Mouse (Mus musculus): ENCODE results near the gene Csrp2. TPM values are rescaled to one million over a fixed set of nuclear protein-coding genes. Genes with fewer than 3 reads are reported as not detected.

Csrp2 gene
- polyA plus RNA-seq, 1 experiment from 2014 or later: 179 TPM

GRCm38 (mm10) chr10:110938361-110938760 lies 18.8 kb downstream of the Csrp2 start:
- no peak overlapping the region for H3K4me3 ChIP-seq
- H3K36me3 ChIP-seq: peaks cover 83% of the 10 kb centered on the region
- DNase-seq (ENCODE audit: low spot score): no peak
- 91% methylated on average over 7 of the region's 7 CpGs for WGBS
- H3K4me1 ChIP-seq: no peaks in the 10 kb centered on the region
- no peaks in the 10 kb centered on the region for H3K27me3 ChIP-seq (ENCODE audit: low read depth, poor library complexity, severe bottlenecking)
- H3K27ac ChIP-seq: no peak overlapping the region
- no peaks in the 10 kb centered on the region for H3K9me3 ChIP-seq (replicated peaks)

- no peaks in the 10 kb centered on the region for H3K4me1 ChIP-seq
- no peak overlapping the region for H3K4me3 ChIP-seq
- no peak for DNase-seq (ENCODE audit: low spot score)
- H3K9me3 ChIP-seq (replicated peaks): no peaks in the 10 kb centered on the region
- no peaks in the 10 kb centered on the region for H3K27me3 ChIP-seq (ENCODE audit: low read depth, poor library complexity, severe bottlenecking)
- H3K27ac ChIP-seq: no peak overlapping the region
- H3K36me3 ChIP-seq: peaks cover 90% of the 10 kb centered on the region
- WGBS: 89% methylated on average over 19 of the region's 19 CpGs
Observed at GRCm38 (mm10) chr10:110938841-110939549, 19.4 kb downstream of the Csrp2 start.

- H3K36me3 ChIP-seq: peaks cover 92% of the 10 kb centered on the region
Observed at GRCm38 (mm10) chr10:110939717-110940116, 20.1 kb downstream of the Csrp2 start.

GRCm38 (mm10) chr10:110940740-110941398 lies 21.3 kb downstream of the Csrp2 start:
- peaks cover 94% of the 10 kb centered on the region for H3K36me3 ChIP-seq
- DNase-seq (ENCODE audit: low spot score): no peak
- H3K9me3 ChIP-seq (replicated peaks): no peaks in the 10 kb centered on the region
- H3K4me1 ChIP-seq: no peaks in the 10 kb centered on the region
- 89% methylated on average over 13 of the region's 13 CpGs for WGBS
- no peak overlapping the region for H3K27ac ChIP-seq
- no peaks in the 10 kb centered on the region for H3K27me3 ChIP-seq (ENCODE audit: low read depth, poor library complexity, severe bottlenecking)
- H3K4me3 ChIP-seq: no peak overlapping the region

More at GRCm38 (mm10) chr10:110939717-110940116, 20.1 kb downstream of the Csrp2 start:
- no peaks in the 10 kb centered on the region for H3K4me1 ChIP-seq
- no peak overlapping the region for H3K27ac ChIP-seq
- H3K4me3 ChIP-seq: no peak overlapping the region
- H3K27me3 ChIP-seq (ENCODE audit: low read depth, poor library complexity, severe bottlenecking): no peaks in the 10 kb centered on the region
- H3K9me3 ChIP-seq (replicated peaks): no peaks in the 10 kb centered on the region
- no peak for DNase-seq (ENCODE audit: low spot score)
- WGBS: 91% methylated on average over 4 of the region's 4 CpGs

GRCm38 (mm10) chr10:110941968-110942367 lies 22.4 kb downstream of the Csrp2 start:
- Histone ChIP-seq H3K36me3 (peaks cover 94% of the 10 kb centered on the region), H3K4me3 (no peak overlapping the region), H3K27ac (no peak overlapping the region), H3K4me1 (no peaks in the 10 kb centered on the region), H3K27me3 (ENCODE audit: low read depth, poor library complexity, severe bottlenecking) (no peaks in the 10 kb centered on the region), H3K9me3 (replicated peaks) (no peaks in the 10 kb centered on the region)
- DNase-seq (ENCODE audit: low spot score): no peak
- 97% methylated on average over 11 of the region's 11 CpGs for WGBS

GRCm38 (mm10) chr10:110942806-110943205 lies 23.2 kb downstream of the Csrp2 start:
- Histone ChIP-seq H3K4me3 (no peak overlapping the region), H3K36me3 (peaks cover 93% of the 10 kb centered on the region), H3K9me3 (replicated peaks) (no peaks in the 10 kb centered on the region), H3K27me3 (ENCODE audit: low read depth, poor library complexity, severe bottlenecking) (no peaks in the 10 kb centered on the region), H3K27ac (no peak overlapping the region), H3K4me1 (no peaks in the 10 kb centered on the region)
- DNase-seq (ENCODE audit: low spot score): no peak
- 95% methylated on average over 9 of the region's 9 CpGs for WGBS

GRCm38 (mm10) chr10:110944175-110944574 lies 24.6 kb downstream of the Csrp2 start:
- H3K36me3 ChIP-seq: peaks cover 83% of the 10 kb centered on the region
- no peaks in the 10 kb centered on the region for H3K9me3 ChIP-seq (replicated peaks)
- H3K27ac ChIP-seq: no peak overlapping the region
- WGBS: 95% methylated on average over 11 of the region's 11 CpGs
- H3K4me3 ChIP-seq: no peak overlapping the region
- H3K4me1 ChIP-seq: no peaks in the 10 kb centered on the region
- no peak for DNase-seq (ENCODE audit: low spot score)
- no peaks in the 10 kb centered on the region for H3K27me3 ChIP-seq (ENCODE audit: low read depth, poor library complexity, severe bottlenecking)

- Histone ChIP-seq H3K27me3 (ENCODE audit: low read depth, poor library complexity, severe bottlenecking) (no peaks in the 10 kb centered on the region), H3K4me1 (no peaks in the 10 kb centered on the region), H3K36me3 (peaks cover 83% of the 10 kb centered on the region), H3K4me3 (no peak overlapping the region), H3K9me3 (replicated peaks) (no peaks in the 10 kb centered on the region), H3K27ac (no peak overlapping the region)
- no peak for DNase-seq (ENCODE audit: low spot score)
- WGBS: 92% methylated on average over 12 of the region's 12 CpGs
Observed at GRCm38 (mm10) chr10:110945966-110946365, 26.4 kb downstream of the Csrp2 start.

GRCm38 (mm10) chr10:110947574-110947973 lies 28.0 kb downstream of the Csrp2 start:
- Histone ChIP-seq H3K9me3 (replicated peaks) (no peaks in the 10 kb centered on the region), H3K4me3 (no peak overlapping the region), H3K27me3 (ENCODE audit: low read depth, poor library complexity, severe bottlenecking) (no peaks in the 10 kb centered on the region), H3K4me1 (no peaks in the 10 kb centered on the region), H3K27ac (no peak overlapping the region), H3K36me3 (peaks cover 83% of the 10 kb centered on the region)
- WGBS: 94% methylated on average over 4 of the region's 4 CpGs
- DNase-seq (ENCODE audit: low spot score): no peak

- H3K27me3 ChIP-seq (ENCODE audit: low read depth, poor library complexity, severe bottlenecking): no peaks in the 10 kb centered on the region
- H3K36me3 ChIP-seq: peaks cover 73% of the 10 kb centered on the region
- H3K9me3 ChIP-seq (replicated peaks): no peaks in the 10 kb centered on the region
- no peak overlapping the region for H3K4me3 ChIP-seq
- H3K27ac ChIP-seq: no peak overlapping the region
- DNase-seq (ENCODE audit: low spot score): no peak
- no peaks in the 10 kb centered on the region for H3K4me1 ChIP-seq
- WGBS: 98% methylated on average over 1 of the region's 1 CpGs
Observed at GRCm38 (mm10) chr10:110951112-110951511, 31.5 kb downstream of the Csrp2 start.

GRCm38 (mm10) chr10:110951748-110952147 lies 32.2 kb downstream of the Csrp2 start:
- Histone ChIP-seq H3K9me3 (replicated peaks) (no peaks in the 10 kb centered on the region), H3K27ac (no peak overlapping the region), H3K36me3 (peaks cover 73% of the 10 kb centered on the region), H3K4me3 (no peak overlapping the region), H3K4me1 (no peaks in the 10 kb centered on the region), H3K27me3 (ENCODE audit: low read depth, poor library complexity, severe bottlenecking) (no peaks in the 10 kb centered on the region)
- 92% methylated on average over 4 of the region's 4 CpGs for WGBS
- DNase-seq (ENCODE audit: low spot score): no peak

GRCm38 (mm10) chr10:110952271-110952670 lies 32.7 kb downstream of the Csrp2 start:
- H3K27ac ChIP-seq: no peak overlapping the region
- no peaks in the 10 kb centered on the region for H3K4me1 ChIP-seq
- H3K36me3 ChIP-seq: peaks cover 74% of the 10 kb centered on the region
- no peaks in the 10 kb centered on the region for H3K27me3 ChIP-seq (ENCODE audit: low read depth, poor library complexity, severe bottlenecking)
- no peak for DNase-seq (ENCODE audit: low spot score)
- no peaks in the 10 kb centered on the region for H3K9me3 ChIP-seq (replicated peaks)
- 87% methylated on average over 8 of the region's 8 CpGs for WGBS
- H3K4me3 ChIP-seq: no peak overlapping the region

GRCm38 (mm10) chr10:110952937-110953451 lies 33.4 kb downstream of the Csrp2 start:
- Histone ChIP-seq H3K4me3 (no peak overlapping the region), H3K27me3 (ENCODE audit: low read depth, poor library complexity, severe bottlenecking) (no peaks in the 10 kb centered on the region), H3K4me1 (no peaks in the 10 kb centered on the region), H3K9me3 (replicated peaks) (no peaks in the 10 kb centered on the region), H3K36me3 (peaks cover 73% of the 10 kb centered on the region), H3K27ac (no peak overlapping the region)
- WGBS: 90% methylated on average over 9 of the region's 9 CpGs
- no peak for DNase-seq (ENCODE audit: low spot score)
